Mouse (Mus musculus): Measurements from ENCODE around the gene Pih1d1.

GRCm38 (mm10) chr7:45160866-45161265 is 6.8 kb downstream of the Pih1d1 start:
- no peak for TF ChIP-seq CTCF (IDR thresholded peaks at IDR 0.05)
- TF ChIP-seq EP300 (IDR thresholded peaks at IDR 0.05; ENCODE audit: insufficient read depth, low read depth, low read length) = no peak
- no peak for TF ChIP-seq POLR2A (IDR thresholded peaks at IDR 0.05; ENCODE audit: insufficient read depth, low read depth, low read length)

Measured in heart, adult 2 months (tissue).